Mouse (Mus musculus): ENCODE data around the gene Slc25a41. TPM values are rescaled to one million over a fixed set of nuclear protein-coding genes. Genes with fewer than 3 reads are reported as not detected.

Slc25a41 gene
- polyA plus RNA-seq, 1 experiment, result not detected

- Histone ChIP-seq H3K27ac (ENCODE audit: insufficient read depth, low read depth, low read length) (no peak overlapping the region), H3K4me1 (ENCODE audit: control insufficient read depth, insufficient read depth, insufficient read length, low read length) (peaks cover 24% of the 10 kb centered on the region), H3K36me3 (ENCODE audit: control insufficient read depth, insufficient read depth, low read length) (no peaks in the 10 kb centered on the region), H3K4me3 (ENCODE audit: low read depth, low read length) (no peak overlapping the region), H3K27me3 (ENCODE audit: control insufficient read depth, insufficient read depth, low read length) (no peaks in the 10 kb centered on the region)
- 90% methylated on average over 3 of the region's 3 CpGs for WGBS
- TF ChIP-seq POLR2A (IDR thresholded peaks at IDR 0.05; ENCODE audit: low read depth, low read length) (no peak), CTCF (IDR thresholded peaks at IDR 0.05; ENCODE audit: extremely low read depth, insufficient read length, insufficient replicate concordance, low read depth, low read length) (no peak)
Measured at GRCm38 (mm10) chr17:56986105-56986805, 55.2 kb downstream of the Slc25a41 start.

DNA sequence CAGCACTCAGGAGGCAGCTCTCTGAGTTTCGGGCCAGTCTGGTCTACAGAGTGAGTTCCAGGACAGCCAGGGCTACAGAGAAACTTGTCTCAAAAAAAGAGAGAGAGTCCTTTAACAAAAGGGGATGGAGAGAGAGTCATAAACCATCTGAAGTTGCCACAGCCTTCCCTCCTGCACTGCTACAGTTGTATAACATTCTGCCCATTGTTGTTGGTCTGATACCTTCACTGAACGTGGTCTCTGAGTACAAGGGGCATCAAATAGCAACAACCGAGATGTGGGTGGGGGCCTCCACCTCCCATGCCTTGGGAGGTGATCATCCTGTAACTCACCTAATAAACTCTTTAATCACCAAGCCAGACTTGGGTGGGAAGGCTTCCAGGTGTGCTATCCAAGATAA lies 55.8 kb downstream of the Slc25a41 start:
- Histone ChIP-seq H3K27me3 (ENCODE audit: control insufficient read depth, insufficient read depth, low read length) (no peaks in the 10 kb centered on the region), H3K4me3 (ENCODE audit: low read depth, low read length) (no peak overlapping the region), H3K27ac (ENCODE audit: insufficient read depth, low read depth, low read length) (no peak overlapping the region), H3K4me1 (ENCODE audit: control insufficient read depth, insufficient read depth, insufficient read length, low read length) (peaks cover 21% of the 10 kb centered on the region), H3K36me3 (ENCODE audit: control insufficient read depth, insufficient read depth, low read length) (no peaks in the 10 kb centered on the region)
- WGBS, result 61% methylated on average over 3 of the region's 3 CpGs
- TF ChIP-seq CTCF (IDR thresholded peaks at IDR 0.05; ENCODE audit: extremely low read depth, insufficient read length, insufficient replicate concordance, low read depth, low read length), result no peak
- TF ChIP-seq POLR2A (IDR thresholded peaks at IDR 0.05; ENCODE audit: low read depth, low read length), result no peak

DNA sequence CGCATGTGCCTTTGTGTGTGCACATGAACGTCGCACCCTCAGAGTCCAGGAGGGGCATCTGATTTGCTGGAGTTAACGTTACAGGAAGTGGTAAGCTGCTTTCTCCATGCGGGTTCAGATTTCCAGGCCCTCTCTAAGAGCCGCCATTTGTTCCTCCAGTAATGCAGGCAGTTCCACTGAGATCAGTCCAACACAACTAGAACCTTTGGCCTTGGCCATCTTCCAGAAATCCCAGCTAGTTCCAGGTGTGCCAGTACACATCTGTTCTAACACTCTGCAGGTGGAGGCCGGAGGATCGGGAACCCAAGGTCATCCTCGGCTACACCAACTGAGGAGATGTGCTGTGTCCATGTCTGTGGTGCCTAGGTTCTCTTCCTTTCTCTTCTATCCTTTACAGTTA lies 56.6 kb downstream of the Slc25a41 start:
- no peaks in the 10 kb centered on the region for H3K27me3 ChIP-seq (ENCODE audit: control insufficient read depth, insufficient read depth, low read length)
- 37% methylated on average over 9 of the region's 9 CpGs for WGBS
- H3K27ac ChIP-seq (ENCODE audit: insufficient read depth, low read depth, low read length), result peak overlapping the region; percentile 76

More for the DNA sequence above, 56.6 kb downstream of the Slc25a41 start:
- Histone ChIP-seq H3K4me1 (ENCODE audit: control insufficient read depth, insufficient read depth, insufficient read length, low read length) (peaks cover 27% of the 10 kb centered on the region), H3K36me3 (ENCODE audit: control insufficient read depth, insufficient read depth, low read length) (no peaks in the 10 kb centered on the region), H3K4me3 (ENCODE audit: low read depth, low read length) (no peak overlapping the region)
- TF ChIP-seq CTCF (IDR thresholded peaks at IDR 0.05; ENCODE audit: extremely low read depth, insufficient read length, insufficient replicate concordance, low read depth, low read length), result no peak
- TF ChIP-seq POLR2A (IDR thresholded peaks at IDR 0.05; ENCODE audit: low read depth, low read length), result no peak

Other genes with a start within 250 kb of the Slc25a41 start
- gene Rfx2, start 210.6 kb downstream of the Slc25a41 start, polyA plus RNA-seq (2012; rRNA removed), result 7.7 and 15.4 TPM in 2 replicates
- not detected in 2 replicates for gene Acsbg2, start 167.2 kb downstream of the Slc25a41 start, polyA plus RNA-seq (2012; rRNA removed)
- gene 1700061G19Rik, start 166.2 kb downstream of the Slc25a41 start, polyA plus RNA-seq (2012; rRNA removed), result not detected in 2 replicates
- 25.0 and 46.3 TPM in 2 replicates for gene Mllt1, start 106.2 kb downstream of the Slc25a41 start, polyA plus RNA-seq (2012; rRNA removed)
- 9.0 and 28.9 TPM in 2 replicates for gene Acer1, start 59.5 kb downstream of the Slc25a41 start, polyA plus RNA-seq (2012; rRNA removed)
- gene Clpp, start 51.3 kb downstream of the Slc25a41 start, polyA plus RNA-seq (2012; rRNA removed), result 86.2 and 132 TPM in 2 replicates
- gene Alkbh7, start 44.3 kb downstream of the Slc25a41 start, polyA plus RNA-seq (2012; rRNA removed), result 40.8 and 63.7 TPM in 2 replicates
- gene Pspn, start 41.6 kb downstream of the Slc25a41 start, polyA plus RNA-seq (2012; rRNA removed), result not detected in 2 replicates
- 17.1 and 43.5 TPM in 2 replicates for gene Gtf2f1, start 30.4 kb downstream of the Slc25a41 start, polyA plus RNA-seq (2012; rRNA removed)
- gene Gm17949, start 30.2 kb downstream of the Slc25a41 start, polyA plus RNA-seq (2012; rRNA removed), result not detected in 2 replicates
- 32.3 and 66.4 TPM in 2 replicates for gene Khsrp, start 10.1 kb downstream of the Slc25a41 start, polyA plus RNA-seq (2012; rRNA removed)
- 184 and 395 TPM in 2 replicates for gene Crb3, start 17.5 kb upstream of the Slc25a41 start, polyA plus RNA-seq (2012; rRNA removed)
- gene Slc25a23, start 18.2 kb upstream of the Slc25a41 start, polyA plus RNA-seq (2012; rRNA removed), result 13.3 and 14.3 TPM in 2 replicates
- gene Dennd1c, start 36.9 kb upstream of the Slc25a41 start, polyA plus RNA-seq (2012; rRNA removed), result 9.1 and 13.6 TPM in 2 replicates
- gene Tubb4a, start 46.1 kb upstream of the Slc25a41 start, polyA plus RNA-seq (2012; rRNA removed), result 3.3 TPM in 2 replicates
- gene Tnfsf9, start 63.7 kb upstream of the Slc25a41 start, polyA plus RNA-seq (2012; rRNA removed), result 2.3 and 2.6 TPM in 2 replicates
- not detected in 2 replicates for gene Cd70, start 108.1 kb upstream of the Slc25a41 start, polyA plus RNA-seq (2012; rRNA removed)
- 0.79 and 0.98 TPM in 2 replicates for gene Tnfsf14, start 152.5 kb upstream of the Slc25a41 start, polyA plus RNA-seq (2012; rRNA removed)
- gene C3, start 186.5 kb upstream of the Slc25a41 start, polyA plus RNA-seq (2012; rRNA removed), result 17.9 and 40.9 TPM in 2 replicates
- 25.6 and 46.5 TPM in 2 replicates for gene Gpr108, start 206.8 kb upstream of the Slc25a41 start, polyA plus RNA-seq (2012; rRNA removed)
- gene Trip10, start 207.8 kb upstream of the Slc25a41 start, polyA plus RNA-seq (2012; rRNA removed), result 11.0 and 30.3 TPM in 2 replicates
- 3.5 and 6.1 TPM in 2 replicates for gene Vav1, start 237.4 kb upstream of the Slc25a41 start, polyA plus RNA-seq (2012; rRNA removed)